Mouse (Mus musculus): Measurements from ENCODE around the gene Srp72.

- no peak for TF ChIP-seq CTCF (conservative IDR thresholded peaks at IDR 0.05; ENCODE audit: low read length)
- TF ChIP-seq NANOG (IDR thresholded peaks at IDR 0.05; ENCODE audit: borderline replicate concordance, low read length), result no peak
These were observed 24.0 kb upstream of the Srp72 start for GRCm38 (mm10) chr5:76950343-76951105.
